ENCODE assay signal across 9 mouse cellular contexts in the genomic region with DNA sequence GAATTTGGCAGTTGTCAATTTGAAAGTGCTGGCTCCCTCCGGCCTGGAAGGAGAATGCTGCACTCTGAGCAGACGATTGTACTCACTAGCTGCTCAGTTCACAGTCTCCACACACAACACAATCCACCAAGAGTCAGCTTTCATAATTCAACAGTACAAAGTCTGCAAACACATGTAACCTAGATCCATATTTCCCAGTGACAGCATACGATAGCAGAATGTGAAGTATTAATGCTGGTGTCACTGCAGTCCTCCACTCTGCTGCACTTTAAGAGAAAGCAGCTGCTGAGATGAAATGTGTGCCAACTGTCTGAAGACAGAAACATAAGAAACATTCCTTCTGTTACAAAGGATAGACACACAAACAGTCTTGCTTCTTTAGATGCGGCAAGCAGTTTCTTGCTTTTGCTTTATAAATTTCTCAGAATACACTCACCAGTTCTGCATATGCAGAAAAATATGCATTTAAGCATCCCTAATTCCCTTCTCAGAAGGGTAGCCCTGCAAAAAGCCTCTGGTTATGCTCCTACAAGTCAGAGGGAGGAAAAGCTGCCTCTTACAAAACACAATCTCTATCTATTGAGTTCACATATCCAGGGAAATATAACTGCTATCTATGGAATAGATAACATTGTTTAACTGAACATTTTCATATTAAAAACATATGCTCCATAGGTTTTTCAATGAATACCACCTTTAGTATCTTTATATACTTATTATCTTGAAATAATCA.
DNase-seq lines count a peak whose midpoint lies in the region; ATAC-seq lines count a peak whose summit lies in the region.
"Had no signal": no experiment of that assay in that cellular context is flagged by ENCODE, and none has a peak within 500 bp of the region (broad histone marks: within the 10 kb centered on the region; RNA-seq: fewer than 3 reads in every experiment).

No protein-coding gene starts in this region.

- no peak for ATAC-seq in inflammation-experienced regulatory T-cells, adult 6 months

- 88% methylated on average over 4 of the region's 4 CpGs for WGBS in heart, embryonic 10.5 days

- H3K27me3 ChIP-seq in heart, embryonic 10.5 days (ENCODE audit: insufficient read depth, poor library complexity, severe bottlenecking), result no peaks in the 10 kb centered on the region

- H3K9me3 ChIP-seq in heart, embryonic 10.5 days, result no peaks in the 10 kb centered on the region

- H3K36me3 ChIP-seq in heart, embryonic 10.5 days, result no peaks in the 10 kb centered on the region

- H3K4me1 ChIP-seq in heart, embryonic 10.5 days, result no peaks in the 10 kb centered on the region

- no peak overlapping the region for H3K27ac ChIP-seq in heart, embryonic 10.5 days

- H3K4me3 ChIP-seq in heart, embryonic 10.5 days, result no peak overlapping the region

- peak; percentile 87 for DNase-seq in heart, adult 11 months
- DNase-seq in heart, embryonic 10.5 days (ENCODE audit: low spot score), result no peak
- DNase-seq in right cerebral cortex, adult 2 months (ENCODE audit: low spot score in 2 of 2), result peak; percentile 23 to 46
- DNase-seq in right cerebral cortex, postnatal 36 days (ENCODE audit: low spot score in 2 of 2), result no peak
- DNase-seq in kidney, postnatal 36 days, result peak; percentile 5 to 20
- peak; percentile 59 for DNase-seq in telencephalon, adult 2 months (ENCODE audit: low read depth, low spot score)
- DNase-seq in T-cell, adult 2 months (ENCODE audit: low spot score), result no peak
- DNase-seq: liver had no signal

Comparison
In these comparisons a context has a peak if more than half of its experiments do, and no peak if none do; other contexts are left out.
1. DNase-seq: peak in heart, adult 11 months (single experiment), right cerebral cortex, adult 2 months (2 of 2), kidney, postnatal 36 days (2 of 2) and telencephalon, adult 2 months (single experiment); none in heart, embryonic 10.5 days (single experiment), right cerebral cortex, postnatal 36 days (0 of 2) and T-cell, adult 2 months (single experiment).